Mouse (Mus musculus) cerebellum, adult 2 months (tissue): ENCODE measurements at regions not wholly inside any gene's neighbourhood (a gene's known extent, or its start where the extent isn't known, plus 50 kb on each side); places are given as distances from the start of the nearest gene placed in this dataset.

Source experiments
- CTCF ChIP-seq: fragments of 200-500 bp; IDR thresholded peaks from 2 replicates; pipeline ENCODE4 v1.5.1; 2011; ENCODE audit warnings: low read depth, mild to moderate bottlenecking, control low read depth, low read length, moderate library complexity, borderline replicate concordance; ENCODE audit not compliant: insufficient read depth
- POLR2A ChIP-seq: fragments of 200-500 bp; IDR thresholded peaks from 2 replicates; pipeline ENCODE4 v1.6.1; 2011; ENCODE audit warnings: low read length, control low read depth, borderline replicate concordance; ENCODE audit not compliant: insufficient read depth

DNA sequence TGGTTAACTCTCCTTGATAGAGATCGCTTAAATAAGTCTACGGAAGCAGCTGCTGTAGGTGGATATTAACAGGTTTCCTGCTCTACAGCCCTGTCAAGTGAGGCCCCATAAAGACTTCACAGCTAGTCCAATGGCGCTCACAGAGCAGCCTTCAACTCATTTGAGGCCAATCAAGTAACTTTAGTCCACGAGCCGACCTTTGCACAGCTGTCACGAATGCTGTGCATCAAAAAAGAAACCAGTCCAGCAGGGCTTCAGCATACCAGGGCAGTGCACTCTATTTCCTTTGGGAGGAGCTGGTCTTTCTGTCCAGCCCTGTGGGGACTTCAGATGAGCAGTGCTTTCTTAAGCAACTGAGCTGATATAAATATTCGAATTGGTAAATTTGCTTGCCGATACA is 786.4 kb upstream of the Got2 start:
- TF ChIP-seq POLR2A (no peak), CTCF (no peak)
